Mouse (Mus musculus): Measurements from ENCODE around the gene Gm10198. TPM values are rescaled to one million over a fixed set of nuclear protein-coding genes. Genes with fewer than 3 reads are reported as not detected.

The Gm10198 gene
- polyA plus RNA-seq (2015; fragmentation: Nextera tagmentation; extraction: Ambion mirVana) = not detected in 2 replicates

GRCm38 (mm10) chr13:111592485-111592884 lies at the start of gene Gm10198:
Gene Gm10198, plus strand, starts transcription at chr13:111592785.
- no peak for ATAC-seq

DNA sequence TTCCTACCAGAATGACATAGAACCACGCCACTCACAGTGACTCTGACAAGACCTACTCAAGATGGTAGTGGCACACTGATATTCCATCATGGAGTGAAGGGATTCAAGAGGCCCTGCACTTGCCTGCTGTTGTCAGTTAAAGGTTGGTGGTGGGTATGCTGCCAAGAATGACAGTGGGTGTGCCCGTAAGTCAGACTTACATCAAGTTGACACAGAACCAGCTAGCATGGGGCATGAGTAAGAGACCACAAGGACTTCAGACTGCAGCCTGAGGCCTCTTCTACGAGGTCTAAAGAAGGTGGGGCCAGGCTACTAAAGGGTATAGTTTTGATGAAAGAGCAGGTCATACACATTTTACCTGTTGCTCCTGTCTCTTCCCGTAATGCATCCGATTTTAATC lies 47.3 kb upstream of the Gm10198 start:
- Histone ChIP-seq H3K4me2 (replicated peaks; ENCODE audit: low read depth, low read length) (no peak overlapping the region), H3K27ac (ENCODE audit: low read length) (no peak overlapping the region), H3K36me3 (ENCODE audit: insufficient read depth, low read length) (no peaks in the 10 kb centered on the region), H3K4me3 (ENCODE audit: low read depth, low read length) (no peak overlapping the region), H3K4me1 (ENCODE audit: insufficient read depth, low read depth, low read length) (no peaks in the 10 kb centered on the region), H3K9me3 (ENCODE audit: low read length) (no peaks in the 10 kb centered on the region), H3K9ac (replicated peaks; ENCODE audit: low read depth) (no peak overlapping the region), H3K27me3 (replicated peaks; ENCODE audit: insufficient read depth, low read length) (no peaks in the 10 kb centered on the region)
- ATAC-seq (no peak), DNase-seq (ENCODE audit: low spot score) (no peak)
- WGBS = 75% methylated on average over 5 of the region's 5 CpGs
- TF ChIP-seq CTCF (IDR thresholded peaks at IDR 0.05) = no peak
- TF ChIP-seq EP300 (IDR thresholded peaks at IDR 0.05) = no peak

More at GRCm38 (mm10) chr13:111592485-111592884, at the start of gene Gm10198:
- Histone ChIP-seq H3K4me2 (replicated peaks; ENCODE audit: low read depth, low read length) (no peak within 1 kb of the TSS), H3K4me3 (ENCODE audit: low read depth, low read length) (no peak within 1 kb of the TSS), H3K27ac (ENCODE audit: low read length) (no peak within 1 kb of the TSS), H3K9ac (replicated peaks; ENCODE audit: low read depth) (no peak within 1 kb of the TSS), H3K27me3 (replicated peaks; ENCODE audit: insufficient read depth, low read length) (no peaks in the 10 kb centered on the region), H3K4me1 (ENCODE audit: insufficient read depth, low read depth, low read length) (no peaks in the 10 kb centered on the region), H3K9me3 (ENCODE audit: low read length) (no peaks in the 10 kb centered on the region), H3K36me3 (ENCODE audit: insufficient read depth, low read length) (no peaks in the 10 kb centered on the region)
- no peak for DNase-seq (ENCODE audit: low spot score)
- TF ChIP-seq CTCF (IDR thresholded peaks at IDR 0.05) = no peak
- no peak for TF ChIP-seq EP300 (IDR thresholded peaks at IDR 0.05)

DNA sequence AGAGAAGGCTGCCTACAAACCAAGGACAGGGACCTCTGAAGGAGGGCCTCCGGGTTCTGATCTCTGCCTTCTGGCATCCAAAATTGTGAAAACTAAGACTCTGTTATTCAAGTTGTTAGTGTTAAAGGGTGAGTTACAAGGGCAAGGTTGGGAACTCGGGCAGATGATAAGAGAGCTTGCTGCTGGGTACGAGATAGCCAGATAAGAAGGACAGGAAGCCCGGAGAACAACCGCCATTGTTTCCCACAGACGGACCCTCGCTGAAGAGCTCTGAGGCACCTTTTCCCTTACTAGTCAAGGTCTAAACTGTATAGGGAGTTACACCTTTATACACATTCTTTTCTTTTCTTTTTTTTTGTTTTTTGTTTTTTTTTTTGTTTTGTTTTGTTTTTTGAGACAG lies 39.8 kb upstream of the Gm10198 start:
- no peaks in the 10 kb centered on the region for H3K27me3 ChIP-seq (replicated peaks; ENCODE audit: insufficient read depth, low read length)
- TF ChIP-seq CTCF (IDR thresholded peaks at IDR 0.05) (no peak), EP300 (IDR thresholded peaks at IDR 0.05) (no peak)
- H3K4me3 ChIP-seq (ENCODE audit: low read depth, low read length) = no peak overlapping the region
- WGBS = 54% methylated on average over 7 of the region's 7 CpGs
- no peak for DNase-seq (ENCODE audit: low spot score)
- no peaks in the 10 kb centered on the region for H3K36me3 ChIP-seq (ENCODE audit: insufficient read depth, low read length)
- no peak overlapping the region for H3K27ac ChIP-seq (ENCODE audit: low read length)
- no peak overlapping the region for H3K9ac ChIP-seq (replicated peaks; ENCODE audit: low read depth)
- H3K4me1 ChIP-seq (ENCODE audit: insufficient read depth, low read depth, low read length) = 0 out of 2 replicates have a peak, but pooled peaks cover 3% of the 10 kb centered on the region
- ATAC-seq = no peak
- no peak overlapping the region for H3K4me2 ChIP-seq (replicated peaks; ENCODE audit: low read depth, low read length)
- H3K9me3 ChIP-seq (ENCODE audit: low read length) = no peaks in the 10 kb centered on the region

GRCm38 (mm10) chr13:111553182-111553581 lies 39.4 kb upstream of the Gm10198 start:
- no peak overlapping the region for H3K9ac ChIP-seq (replicated peaks; ENCODE audit: low read depth)
- H3K36me3 ChIP-seq (ENCODE audit: insufficient read depth, low read length) = no peaks in the 10 kb centered on the region
- DNase-seq (ENCODE audit: low spot score) (no peak), ATAC-seq (no peak)
- no peak for TF ChIP-seq EP300 (IDR thresholded peaks at IDR 0.05)
- no peak for TF ChIP-seq CTCF (IDR thresholded peaks at IDR 0.05)
- WGBS = 74% methylated on average over 7 of the region's 7 CpGs
- no peak overlapping the region for H3K27ac ChIP-seq (ENCODE audit: low read length)
- H3K27me3 ChIP-seq (replicated peaks; ENCODE audit: insufficient read depth, low read length) = no peaks in the 10 kb centered on the region
- H3K4me1 ChIP-seq (ENCODE audit: insufficient read depth, low read depth, low read length) = 0 out of 2 replicates have a peak, but pooled peaks cover 3% of the 10 kb centered on the region
- H3K9me3 ChIP-seq (ENCODE audit: low read length) = no peaks in the 10 kb centered on the region
- no peak overlapping the region for H3K4me2 ChIP-seq (replicated peaks; ENCODE audit: low read depth, low read length)
- no peak overlapping the region for H3K4me3 ChIP-seq (ENCODE audit: low read depth, low read length)

GRCm38 (mm10) chr13:111553941-111554340 lies 38.6 kb upstream of the Gm10198 start:
- Histone ChIP-seq H3K4me3 (ENCODE audit: low read depth, low read length) (no peak overlapping the region), H3K36me3 (ENCODE audit: insufficient read depth, low read length) (no peaks in the 10 kb centered on the region), H3K27me3 (replicated peaks; ENCODE audit: insufficient read depth, low read length) (no peaks in the 10 kb centered on the region), H3K27ac (ENCODE audit: low read length) (no peak overlapping the region), H3K9ac (replicated peaks; ENCODE audit: low read depth) (no peak overlapping the region), H3K4me1 (ENCODE audit: insufficient read depth, low read depth, low read length) (0 out of 2 replicates have a peak, but pooled peaks cover 3% of the 10 kb centered on the region), H3K9me3 (ENCODE audit: low read length) (no peaks in the 10 kb centered on the region), H3K4me2 (replicated peaks; ENCODE audit: low read depth, low read length) (no peak overlapping the region)
- ATAC-seq (no peak), DNase-seq (ENCODE audit: low spot score) (no peak)
- TF ChIP-seq CTCF (IDR thresholded peaks at IDR 0.05) = no peak
- TF ChIP-seq EP300 (IDR thresholded peaks at IDR 0.05) = no peak
- WGBS = 74% methylated on average over 8 of the region's 8 CpGs

GRCm38 (mm10) chr13:111555333-111555732 lies 37.3 kb upstream of the Gm10198 start:
- Histone ChIP-seq H3K9ac (replicated peaks; ENCODE audit: low read depth) (no peak overlapping the region), H3K36me3 (ENCODE audit: insufficient read depth, low read length) (no peaks in the 10 kb centered on the region), H3K4me2 (replicated peaks; ENCODE audit: low read depth, low read length) (no peak overlapping the region), H3K27me3 (replicated peaks; ENCODE audit: insufficient read depth, low read length) (no peaks in the 10 kb centered on the region), H3K4me3 (ENCODE audit: low read depth, low read length) (no peak overlapping the region), H3K9me3 (ENCODE audit: low read length) (no peaks in the 10 kb centered on the region), H3K27ac (ENCODE audit: low read length) (no peak overlapping the region), H3K4me1 (ENCODE audit: insufficient read depth, low read depth, low read length) (0 out of 2 replicates have a peak, but pooled peaks cover 3% of the 10 kb centered on the region)
- no peak for ATAC-seq
- DNase-seq (ENCODE audit: low spot score) = peak; percentile 17
- TF ChIP-seq CTCF (IDR thresholded peaks at IDR 0.05) (no peak), EP300 (IDR thresholded peaks at IDR 0.05) (no peak)
- WGBS = 14% methylated on average over 8 of the region's 8 CpGs

- H3K4me3 ChIP-seq (ENCODE audit: low read depth, low read length) = no peak overlapping the region
- no peaks in the 10 kb centered on the region for H3K36me3 ChIP-seq (ENCODE audit: insufficient read depth, low read length)
- ATAC-seq (no peak), DNase-seq (ENCODE audit: low spot score) (no peak)
- no peaks in the 10 kb centered on the region for H3K27me3 ChIP-seq (replicated peaks; ENCODE audit: insufficient read depth, low read length)
- H3K9ac ChIP-seq (replicated peaks; ENCODE audit: low read depth) = no peak overlapping the region
- H3K4me2 ChIP-seq (replicated peaks; ENCODE audit: low read depth, low read length) = no peak overlapping the region
- 68% methylated on average over 4 of the region's 4 CpGs for WGBS
- no peaks in the 10 kb centered on the region for H3K9me3 ChIP-seq (ENCODE audit: low read length)
- 0 out of 2 replicates have a peak, but pooled peaks cover 3% of the 10 kb centered on the region for H3K4me1 ChIP-seq (ENCODE audit: insufficient read depth, low read depth, low read length)
- no peak overlapping the region for H3K27ac ChIP-seq (ENCODE audit: low read length)
- no peak for TF ChIP-seq CTCF (IDR thresholded peaks at IDR 0.05)
- TF ChIP-seq EP300 (IDR thresholded peaks at IDR 0.05) = no peak
Measured at GRCm38 (mm10) chr13:111556375-111556774, 36.2 kb upstream of the Gm10198 start.
